Mouse (Mus musculus) left cerebral cortex, adult 18-20 months (tissue): ENCODE measurements around the gene Glis3. TPM values are rescaled to one million over a fixed set of nuclear protein-coding genes. Genes with fewer than 3 reads are reported as not detected.
A peak's percentile ranks its signal among the peaks of the same experiment; 100 is the strongest.

Experiments
- DNase-seq, 2 experiments: peaks; one replicate each; pipeline ENCODE4 v3.0.0; 2021 to 2022; ENCODE audit warnings: low spot score in 2 of 2, mixed read lengths in 1 of 2
- total RNA-seq, 2 experiments: library from RNA; stranded (reverse); gene quantifications; 2 replicates each; pipeline ENCODE4 v1.2.3; 2021

The Glis3 gene
- total RNA-seq, 2 experiments from 2014 or later: 7.3 to 7.5 TPM

- no peak for DNase-seq
These were observed 134.4 kb downstream of the Glis3 start for GRCm38 (mm10) chr19:28545493-28545892.

DNA sequence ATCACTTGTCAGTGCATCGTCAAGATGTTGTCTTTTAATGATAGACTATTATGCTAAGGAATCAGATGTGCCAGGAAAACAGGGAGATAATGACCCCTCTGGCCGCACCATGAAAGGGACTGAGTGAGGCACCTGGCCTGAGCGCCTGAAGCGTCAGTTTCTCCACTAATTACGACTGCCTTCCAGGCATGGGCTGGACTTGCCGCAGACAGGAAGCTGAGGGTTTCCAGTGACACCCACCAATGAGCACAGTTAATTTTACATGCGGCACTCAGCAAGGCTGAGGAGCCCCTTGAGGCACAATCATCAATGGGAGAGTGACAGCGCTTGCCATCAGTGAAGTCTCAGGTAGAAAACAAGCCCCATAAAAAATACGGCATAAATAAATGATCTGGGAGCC lies 141.1 kb downstream of the Glis3 start:
- DNase-seq: no peak

GRCm38 (mm10) chr19:28534964-28535363 lies 144.9 kb downstream of the Glis3 start:
- no peak for DNase-seq

GRCm38 (mm10) chr19:28533576-28533975 lies 146.3 kb downstream of the Glis3 start:
- no peak for DNase-seq

DNA sequence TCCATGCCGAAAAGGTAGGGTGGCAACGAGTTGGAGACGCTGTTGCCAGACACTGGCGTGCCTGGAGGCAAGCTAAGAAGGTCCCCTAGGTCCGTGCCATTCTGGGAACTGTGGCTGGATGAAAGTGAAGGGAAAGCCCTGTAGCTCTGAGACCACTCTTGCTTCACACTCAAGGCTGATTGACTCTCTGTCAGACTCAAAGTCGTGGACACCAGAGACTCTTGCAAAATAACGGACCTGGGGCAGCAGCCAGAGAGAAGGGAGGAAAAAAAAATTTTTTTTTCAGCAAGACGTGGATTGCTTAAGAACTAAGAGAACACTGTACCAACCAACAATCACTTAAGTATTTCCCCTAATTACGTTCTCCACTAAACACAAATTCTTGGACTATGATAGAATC lies 148.1 kb downstream of the Glis3 start:
- no peak for DNase-seq

DNA sequence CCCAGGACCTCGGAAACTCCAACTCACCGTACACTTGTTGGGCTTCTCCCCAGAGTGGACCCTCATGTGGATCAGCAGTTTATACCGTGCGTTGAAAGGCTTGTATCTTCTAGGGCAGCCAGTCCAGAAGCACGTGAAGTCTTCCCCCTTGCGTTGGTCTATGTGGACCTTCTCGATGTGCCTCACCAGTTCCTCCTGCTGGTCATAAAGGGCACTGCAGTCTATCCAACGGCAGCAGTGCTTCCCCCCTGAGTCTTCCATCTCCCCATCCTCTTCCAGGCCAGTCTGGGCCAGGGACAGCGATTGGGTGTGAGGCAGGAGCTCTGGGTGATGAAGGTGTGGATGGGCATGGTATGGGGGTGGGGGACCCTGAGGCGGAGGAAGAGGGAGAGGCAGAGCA lies 149.0 kb downstream of the Glis3 start:
- DNase-seq: peak; percentile 10 to 12

GRCm38 (mm10) chr19:28529006-28529405 lies 150.9 kb downstream of the Glis3 start:
- DNase-seq: no peak

DNA sequence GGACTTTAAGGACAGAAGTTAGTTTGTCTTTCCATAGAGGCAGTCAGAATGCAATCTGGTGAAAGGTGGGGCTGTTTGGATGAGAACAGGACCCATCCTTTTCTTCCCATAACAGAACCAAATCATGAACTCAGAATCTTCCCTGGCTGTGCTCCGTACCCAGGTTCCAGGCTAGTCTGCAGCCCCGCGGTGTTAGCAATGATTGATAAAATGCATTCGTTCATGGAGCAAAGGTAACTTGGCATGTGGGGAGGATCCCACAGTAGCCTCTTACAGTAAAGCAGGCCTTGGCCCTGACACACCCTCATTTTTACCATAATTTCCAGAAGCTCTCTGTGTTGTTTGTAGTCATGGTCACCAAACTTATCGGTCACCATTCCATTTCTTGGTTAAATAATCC lies 152.4 kb downstream of the Glis3 start:
- no peak for DNase-seq

DNA sequence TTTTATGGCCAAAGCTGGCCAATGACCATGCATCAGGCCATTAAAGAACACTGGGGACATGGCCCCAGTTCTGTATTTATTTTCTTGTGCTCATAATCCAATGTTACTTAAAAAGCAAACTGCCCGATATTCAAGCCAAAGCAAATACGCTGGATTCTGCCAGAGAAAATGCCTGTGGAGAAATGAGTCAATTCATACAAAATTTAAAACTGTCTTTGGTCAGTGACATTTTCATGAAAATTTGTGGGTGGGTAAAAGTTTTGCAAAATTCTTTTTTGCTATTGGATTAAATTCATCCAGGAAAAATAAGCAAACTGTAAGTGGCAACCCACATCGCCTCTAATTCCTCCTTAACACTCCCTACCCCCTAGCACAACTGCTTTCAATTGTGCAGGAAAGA lies 154.5 kb downstream of the Glis3 start:
- DNase-seq: no peak

DNA sequence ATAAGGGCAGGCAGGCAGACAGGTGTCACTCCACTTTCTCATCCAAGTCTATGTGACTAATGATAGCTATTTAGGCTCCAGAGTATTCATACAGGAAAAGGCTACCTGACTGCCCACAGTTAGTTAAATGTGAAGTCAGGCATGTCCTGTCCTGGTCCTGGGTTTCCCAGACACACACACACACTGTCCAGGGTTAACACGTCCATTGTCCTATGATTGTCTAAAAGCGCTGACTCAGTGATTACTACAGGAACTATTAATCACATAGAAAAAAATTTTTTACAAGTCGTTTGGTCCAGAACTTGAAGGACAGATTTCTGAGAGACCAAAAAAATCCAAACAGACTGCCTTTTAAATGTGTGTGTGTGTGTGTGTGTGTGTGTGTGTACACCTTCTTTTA lies 157.6 kb downstream of the Glis3 start:
- DNase-seq: no peak

DNA sequence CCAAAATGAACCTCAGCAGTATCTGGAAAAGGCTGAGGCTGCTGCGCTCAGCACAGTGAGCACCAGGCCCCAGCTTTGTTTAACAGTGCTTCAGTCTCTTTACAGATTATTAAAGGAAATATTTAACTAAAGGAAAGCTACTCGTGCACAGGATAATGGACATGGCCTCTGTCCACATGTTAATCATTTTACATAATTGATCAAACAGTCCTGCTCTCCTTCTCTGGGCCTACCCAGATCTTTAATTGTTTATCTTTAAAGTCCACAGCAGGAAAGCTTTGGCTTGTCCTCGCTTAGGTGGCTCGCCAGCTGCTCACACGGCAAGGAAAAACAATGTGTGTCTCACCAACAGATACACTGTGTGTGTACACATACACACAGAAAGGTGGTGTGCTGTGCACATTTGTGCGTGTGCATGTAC lies 159.1 kb downstream of the Glis3 start:
- DNase-seq: no peak

- DNase-seq: no peak
These were observed 159.6 kb downstream of the Glis3 start for GRCm38 (mm10) chr19:28520128-28520745.

GRCm38 (mm10) chr19:28519296-28519695 lies 160.6 kb downstream of the Glis3 start:
- DNase-seq: no peak

DNA sequence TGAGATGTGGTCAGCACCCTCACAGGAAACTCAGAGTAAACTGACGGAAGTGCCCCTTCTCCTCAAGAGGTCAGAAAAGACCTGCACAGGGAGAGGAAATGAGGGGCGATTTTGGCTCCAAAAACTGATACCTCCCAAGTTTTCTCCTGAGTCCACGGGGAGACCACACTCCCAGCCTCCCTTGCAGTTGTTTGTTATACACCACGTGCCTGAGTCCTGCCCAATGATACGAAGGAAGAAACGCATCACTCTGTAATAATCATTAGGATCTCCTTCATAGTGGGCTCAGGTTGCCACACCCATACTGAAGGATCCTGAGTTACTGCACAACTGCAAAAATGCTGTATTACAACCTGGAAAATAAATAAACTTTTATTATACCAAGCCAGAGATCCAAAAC lies 161.0 kb downstream of the Glis3 start:
- DNase-seq: no peak

DNA sequence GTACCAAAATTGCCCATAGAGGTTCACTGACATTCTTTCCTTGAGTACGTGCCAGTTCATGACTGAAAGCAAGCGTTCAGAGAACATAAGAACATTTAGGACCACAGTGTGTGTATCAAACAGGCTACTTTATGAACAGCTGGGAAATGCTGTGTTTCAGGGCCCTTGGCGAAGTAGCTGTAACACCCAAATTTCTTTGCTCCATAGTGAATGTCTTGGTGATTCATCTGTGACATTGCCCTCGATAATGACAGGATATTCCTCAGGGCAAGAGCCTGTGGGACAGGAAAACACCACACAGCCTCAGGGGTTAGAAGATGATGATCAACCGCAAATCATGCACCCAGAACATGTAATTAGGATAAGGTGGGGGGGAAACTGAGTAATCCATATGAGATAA lies 161.6 kb downstream of the Glis3 start:
- no peak for DNase-seq

GRCm38 (mm10) chr19:28517464-28518080 lies 162.3 kb downstream of the Glis3 start:
- DNase-seq: no peak

DNA sequence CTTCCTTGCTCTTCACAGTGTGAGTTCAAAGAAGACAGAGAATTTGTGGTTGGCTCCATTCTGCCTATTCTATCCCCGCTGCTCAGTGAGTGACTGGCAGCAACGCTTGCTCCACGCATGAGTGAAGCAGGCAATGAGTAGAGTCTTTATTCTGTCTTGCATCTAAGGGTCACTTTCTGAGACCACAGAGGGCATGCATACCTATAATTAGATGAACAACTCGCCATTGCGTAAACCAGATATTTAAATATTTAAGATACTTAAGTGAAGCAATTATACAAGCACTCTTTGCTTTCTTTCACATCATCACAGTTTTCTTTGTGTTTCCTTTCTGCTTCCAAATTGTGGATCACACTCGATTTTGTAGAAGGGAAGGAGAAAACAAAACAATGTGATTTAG lies 163.4 kb downstream of the Glis3 start:
- no peak for DNase-seq

DNA sequence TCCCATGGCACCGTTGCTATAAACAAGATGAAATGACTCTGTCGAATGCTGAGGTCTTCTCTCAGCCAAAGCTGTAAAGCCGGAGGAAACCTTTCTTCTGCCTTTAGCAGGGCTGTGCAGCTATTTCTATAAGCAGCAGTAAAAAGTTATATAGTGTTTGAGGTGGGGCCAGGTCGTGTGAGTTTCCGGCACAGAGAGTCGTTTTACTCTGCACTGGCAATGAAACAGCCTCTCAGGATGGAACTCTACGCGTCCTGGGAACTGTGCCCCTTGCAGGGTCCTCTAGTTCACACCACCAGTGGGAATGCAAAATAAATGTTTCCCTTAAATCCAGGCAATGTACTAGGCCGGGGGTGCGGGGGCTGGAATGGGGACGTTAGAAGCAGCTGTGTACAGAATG lies 167.4 kb downstream of the Glis3 start:
- DNase-seq: no peak

DNA sequence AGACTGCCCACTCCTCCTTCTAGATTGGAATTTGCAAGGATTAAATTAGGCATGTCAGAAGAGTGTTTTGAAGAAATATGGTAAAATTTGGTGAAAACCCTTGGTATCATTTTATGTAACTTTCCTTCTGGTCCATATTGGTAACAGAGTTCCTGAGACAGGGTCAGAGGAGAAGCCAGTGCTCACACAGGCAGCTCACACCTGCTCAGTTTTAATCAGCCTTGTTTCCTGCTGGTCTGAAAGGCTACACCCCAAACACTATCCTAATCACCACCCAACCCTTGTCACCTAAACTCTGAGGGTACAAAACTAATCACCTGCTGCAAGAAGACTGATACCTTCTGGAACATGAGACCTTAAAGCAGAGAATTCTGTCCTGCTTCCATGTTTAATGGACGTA lies 168.0 kb downstream of the Glis3 start:
- DNase-seq: no peak

DNA sequence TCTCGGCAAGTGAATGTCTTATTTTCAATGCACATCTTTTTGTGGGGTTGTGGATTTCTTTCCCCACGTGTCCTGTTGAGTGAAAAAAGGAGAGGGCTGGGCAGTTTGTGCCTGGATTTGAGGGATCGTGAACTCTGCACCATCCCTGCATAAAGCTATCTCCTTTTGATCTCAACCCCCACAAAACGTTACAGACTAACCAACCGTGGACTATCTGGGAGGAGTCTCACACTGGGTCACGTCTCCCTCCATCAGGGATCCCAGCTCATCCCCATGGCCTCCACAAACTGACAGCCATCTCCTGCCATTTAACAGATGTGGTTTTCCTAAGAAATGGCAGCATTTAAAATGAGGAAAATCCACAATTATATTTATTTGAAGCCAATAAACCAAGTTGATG lies 174.5 kb downstream of the Glis3 start:
- DNase-seq: no peak

DNA sequence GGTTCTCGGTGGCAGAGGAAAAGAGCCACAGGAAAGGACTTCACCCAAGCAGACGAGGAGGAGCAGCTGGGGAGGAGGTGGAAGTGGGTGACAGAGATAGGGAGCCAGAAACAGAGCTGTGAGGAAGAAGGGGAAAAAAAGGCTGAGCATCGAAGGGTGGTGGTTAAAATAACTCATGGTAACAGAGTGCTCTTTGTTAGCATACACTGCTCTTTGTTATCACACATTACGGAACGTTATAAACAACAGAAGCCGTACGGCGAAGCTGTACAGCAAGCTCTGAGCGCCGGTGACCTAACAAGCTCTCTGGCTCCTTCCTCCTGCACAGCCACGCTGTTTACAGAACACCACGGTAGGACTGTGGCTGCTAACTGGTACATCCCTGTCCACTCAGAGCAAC lies 176.9 kb downstream of the Glis3 start:
- DNase-seq: peak; percentile 76 to 87

DNA sequence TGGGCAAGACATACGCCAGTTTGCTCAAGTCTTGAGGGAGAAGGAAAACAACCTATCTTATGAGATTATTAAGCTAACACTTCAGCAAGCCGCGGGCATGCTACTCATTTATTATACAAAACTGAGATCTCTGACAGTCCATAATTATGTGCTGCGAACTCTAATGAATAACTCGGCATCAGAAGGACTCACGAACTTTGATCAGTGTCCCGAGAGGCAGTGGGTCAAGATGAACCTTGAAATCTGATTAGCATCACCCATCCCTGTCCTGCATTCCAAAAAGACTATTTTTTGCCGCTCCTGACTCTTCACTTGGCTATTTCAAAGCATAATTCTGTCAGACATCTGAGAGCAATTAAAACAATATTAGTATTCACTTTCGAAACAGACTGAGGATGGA lies 178.9 kb downstream of the Glis3 start:
- DNase-seq: no peak

DNA sequence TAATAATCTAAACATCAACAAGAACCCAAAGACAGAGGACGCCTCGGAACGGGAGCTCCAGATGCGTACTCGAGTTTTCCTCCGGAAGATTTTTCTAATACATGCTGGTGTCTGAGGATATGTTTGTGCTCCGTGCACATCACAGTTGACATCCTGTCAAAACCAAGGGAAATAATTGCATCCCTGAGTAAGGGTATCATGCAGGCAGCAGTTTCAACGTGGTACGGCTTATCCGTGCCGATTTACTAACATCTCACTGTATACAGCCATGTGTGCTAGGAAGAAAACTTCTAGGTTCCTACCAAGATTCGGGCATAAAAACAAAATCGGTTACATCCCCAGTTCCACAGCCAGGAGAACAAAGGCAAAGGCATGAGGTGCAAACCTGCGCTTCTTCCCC lies 179.4 kb downstream of the Glis3 start:
- no peak for DNase-seq
